In genomic region chr13:46017742-46018141, GRCm38 (mm10) we compare ENCODE assay signal across 24 mouse cellular contexts. TPM values are rescaled to one million over a fixed set of nuclear protein-coding genes. Genes with fewer than 3 reads are reported as not detected.
DNase-seq lines count a peak whose midpoint lies in the region; ATAC-seq and TF ChIP-seq lines count a peak whose summit lies in the region.
"Had no signal": no experiment of that assay in that cellular context is flagged by ENCODE, and none has a peak within 500 bp of the region (broad histone marks: within the 10 kb centered on the region; RNA-seq: fewer than 3 reads in every experiment).

No protein-coding gene starts in this region.

- no peak for TF ChIP-seq POLR2A in liver, adult 2 months (IDR thresholded peaks at IDR 0.05; ENCODE audit: extremely low read depth, insufficient read depth, low read length)

- no peaks in the 10 kb centered on the region for H3K27me3 ChIP-seq in liver, adult 2 months (ENCODE audit: control insufficient read depth, insufficient read depth, low read length)
- peaks cover 2% of the 10 kb centered on the region; the same call in 1 of the 2 replicates for H3K27me3 ChIP-seq in liver, embryonic 11.5 days (replicated peaks; ENCODE audit: control insufficient read depth, insufficient read depth, low read length)
- H3K27me3 ChIP-seq: embryonic facial prominence, embryonic 13.5 days; embryonic facial prominence, embryonic 15.5 days; forebrain, embryonic 12.5 days; Patski had no signal

- no peak overlapping the region for H3K4me2 ChIP-seq in liver, embryonic 11.5 days
- H3K4me2 ChIP-seq: embryonic facial prominence, embryonic 13.5 days; embryonic facial prominence, embryonic 15.5 days; forebrain, embryonic 12.5 days had no signal

- peak; percentile 35 for DNase-seq in adrenal gland, adult 8-10 months
- no peak for DNase-seq in adrenal gland, adult 18-20 months (ENCODE audit: low spot score in 2 of 2)
- peak; percentile 77 for DNase-seq in liver, adult 2 months (ENCODE audit: extremely low read depth, low read depth, low spot score)
- DNase-seq in liver, embryonic 11.5 days (ENCODE audit: low spot score) = no peak
- DNase-seq in adipocyte (ENCODE audit: low spot score) = peak; percentile 45
- no peak for DNase-seq in lung, postnatal 14 days
- DNase-seq in ovary, postnatal 36 days (ENCODE audit: low spot score) = no peak
- DNase-seq: adrenal gland, postnatal 14 days; cerebellum, adult 11 months; cerebellum, adult 18-20 months; cerebellum, adult 8-10 months; cerebellum, adult 9-11 months; cerebellum, postnatal 14 days; cerebellum, postnatal 36 days; embryo, embryonic 11 days had no signal

- no peaks in the 10 kb centered on the region for H3K79me2 ChIP-seq in liver, adult 2 months (ENCODE audit: control insufficient read depth, insufficient read depth, low read length)

- no peaks in the 10 kb centered on the region for H3K9me3 ChIP-seq in liver, embryonic 11.5 days (ENCODE audit: control insufficient read depth, low read length)
- H3K9me3 ChIP-seq: embryonic facial prominence, embryonic 13.5 days; embryonic facial prominence, embryonic 15.5 days; forebrain, embryonic 10.5 days; forebrain, embryonic 12.5 days had no signal

- H3K27ac ChIP-seq in liver, adult 2 months (replicated peaks; ENCODE audit: insufficient read depth, low read depth, low read length) = no peak overlapping the region
- H3K27ac ChIP-seq in liver, embryonic 11.5 days (ENCODE audit: low read depth, low read length) = no peak overlapping the region
- H3K27ac ChIP-seq: embryonic facial prominence, embryonic 13.5 days; embryonic facial prominence, embryonic 15.5 days; forebrain, embryonic 10.5 days; forebrain, embryonic 12.5 days had no signal

- no peak for ATAC-seq in liver, embryonic 11.5 days (replicated peaks; ENCODE audit: low FRiP score)
- ATAC-seq: activated CD4-positive, CD25-positive, alpha-beta regulatory T cell, adult 4 months; forebrain, embryonic 14.5 days; forebrain, embryonic 16.5 days; Patski had no signal

- H3K4me3 ChIP-seq in liver, adult 2 months (ENCODE audit: insufficient read depth, low read depth, low read length) = no peak overlapping the region
- H3K4me3 ChIP-seq in liver, embryonic 11.5 days (ENCODE audit: low read depth, low read length) = no peak overlapping the region
- H3K4me3 ChIP-seq: embryonic facial prominence, embryonic 13.5 days; embryonic facial prominence, embryonic 15.5 days; erythroblast, embryonic 14.5 days; forebrain, embryonic 10.5 days; forebrain, embryonic 12.5 days had no signal

- H3K36me3 ChIP-seq in liver, adult 2 months (ENCODE audit: control insufficient read depth, insufficient read depth, low read length) = no peaks in the 10 kb centered on the region
- no peaks in the 10 kb centered on the region for H3K36me3 ChIP-seq in liver, embryonic 11.5 days (ENCODE audit: control insufficient read depth, insufficient read depth, low read length)
- H3K36me3 ChIP-seq: embryonic facial prominence, embryonic 13.5 days; embryonic facial prominence, embryonic 15.5 days; forebrain, embryonic 10.5 days; forebrain, embryonic 12.5 days had no signal

- H3K4me1 ChIP-seq in liver, adult 2 months (ENCODE audit: control insufficient read depth, insufficient read depth, low read length) = peaks cover 16% of the 10 kb centered on the region
- peaks cover 6% of the 10 kb centered on the region; the same call in 1 of the 2 replicates for H3K4me1 ChIP-seq in liver, embryonic 11.5 days (replicated peaks; ENCODE audit: control insufficient read depth, insufficient read depth, low read length)

- WGBS in liver, adult 2 months = 51% methylated on average over 5 of the region's 5 CpGs
- 86% methylated on average over 5 of the region's 5 CpGs for WGBS in liver, embryonic 11.5 days

- TF ChIP-seq CTCF in liver, adult 2 months (IDR thresholded peaks at IDR 0.05; ENCODE audit: low read depth, low read length) = no peak

- H3K9ac ChIP-seq in liver, adult 2 months (ENCODE audit: low read depth, low read length) = no peak overlapping the region
- H3K9ac ChIP-seq in liver, embryonic 11.5 days (ENCODE audit: low read depth, low read length) = no peak overlapping the region
- H3K9ac ChIP-seq: embryonic facial prominence, embryonic 13.5 days; embryonic facial prominence, embryonic 15.5 days; forebrain, embryonic 12.5 days had no signal

RNA-seq across cellular contexts. Expression of gene Atxn1, which starts 52.9 kb away (rescaled TPM):
- 10 to 100 TPM; 32.0 to 59.9 (median 48.1) TPM for total RNA-seq in adrenal gland, adult 8-10 months (2022)
- 10 to 100 TPM; 27.4 to 30.4 TPM for total RNA-seq in adrenal gland, adult 18-20 months (2021)
- total RNA-seq in liver, adult 2 months (2014; rRNA removed) = 7.8 and 8.7 TPM in 2 replicates
- polyA plus RNA-seq in liver, adult 2 months (2012; rRNA removed) = 7.7 and 8.3 TPM in 2 replicates
- polyA plus RNA-seq in liver, embryonic 11.5 days (2014; fragmentation: Nextera tagmentation; extraction: Ambion mirVana) = 1.6 and 2.3 TPM in 2 replicates

Comparison
In these comparisons a context has a peak if more than half of its experiments do, and no peak if none do; other contexts are left out.
1. DNase-seq: peak in adrenal gland, adult 8-10 months (single experiment), liver, adult 2 months (single experiment) and adipocyte (single experiment); none in adrenal gland, adult 18-20 months (0 of 2), liver, embryonic 11.5 days (single experiment), lung, postnatal 14 days (single experiment) and ovary, postnatal 36 days (single experiment).